Mouse (Mus musculus): ENCODE data around the gene Oosp3. TPM values are rescaled to one million over a fixed set of nuclear protein-coding genes. Genes with fewer than 3 reads are reported as not detected.

Gene Oosp3
- total RNA-seq (2017) = not detected in 2 replicates

DNA sequence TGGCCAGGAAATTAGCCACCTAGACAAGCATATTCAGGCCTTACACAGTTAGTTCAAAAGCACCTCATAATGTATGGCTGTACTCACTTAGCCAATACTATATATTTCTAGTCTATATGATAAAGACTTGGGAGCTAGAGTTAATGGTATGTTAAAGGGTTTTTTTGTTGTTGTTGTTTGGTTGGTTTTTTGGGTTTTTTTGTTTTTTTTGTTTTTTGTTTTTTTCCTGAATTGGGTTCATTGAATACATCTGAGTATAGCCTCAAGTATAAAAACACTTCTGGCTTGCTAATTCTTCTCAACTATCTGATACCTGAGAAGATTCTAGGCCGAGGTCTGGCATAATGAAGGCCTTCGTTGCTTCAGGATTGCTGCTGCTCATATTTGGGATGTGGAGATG lies at the start of gene Oosp3:
Gene Oosp3, plus strand, starts transcription at position 301 of the 400 bp plus-strand sequence.
- ATAC-seq (ENCODE audit: extremely low read depth, insufficient number of reproducible peaks, low FRiP score, poor library complexity, severe bottlenecking) = no peak

DNA sequence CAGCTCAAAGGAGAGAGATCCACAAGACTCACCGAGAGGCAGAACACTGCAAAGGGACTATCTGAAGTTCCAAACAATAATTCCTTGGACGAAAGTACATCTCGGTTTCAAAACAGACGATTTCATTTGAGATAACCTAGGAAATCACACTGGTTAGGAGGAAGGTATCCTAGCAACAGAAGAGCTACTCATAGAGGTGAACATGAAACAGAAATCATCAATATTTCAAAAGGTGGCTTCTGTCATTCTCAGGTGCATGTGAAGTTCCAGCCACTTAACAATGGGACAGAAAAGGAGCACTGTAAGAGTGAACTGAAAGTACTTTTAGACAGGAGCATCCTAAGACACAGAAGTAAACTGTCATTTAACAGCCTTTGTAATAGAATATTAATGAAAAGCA lies 47.3 kb upstream of the Oosp3 start:
- no peak for ATAC-seq (ENCODE audit: extremely low read depth, insufficient number of reproducible peaks, low FRiP score, poor library complexity, severe bottlenecking)

DNA sequence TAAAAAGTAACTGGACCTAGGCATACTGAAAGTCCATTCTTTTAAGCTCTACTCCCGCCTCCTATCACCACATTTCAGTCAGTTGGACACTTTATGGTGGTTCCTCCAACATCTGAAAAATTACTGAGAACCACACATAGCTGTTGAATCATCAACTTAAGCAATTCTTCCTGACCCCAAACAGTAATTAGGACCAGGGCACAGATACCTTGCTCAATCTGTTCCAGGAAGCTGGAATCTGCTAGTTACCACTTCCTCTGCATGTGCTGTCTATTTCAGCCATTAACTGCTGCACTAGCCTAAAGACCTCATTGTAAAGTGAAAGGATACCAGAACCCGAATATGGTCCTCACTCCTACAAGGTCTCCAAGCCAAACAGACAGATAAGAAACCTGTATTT lies 37.7 kb upstream of the Oosp3 start:
- no peak for ATAC-seq (ENCODE audit: extremely low read depth, insufficient number of reproducible peaks, low FRiP score, poor library complexity, severe bottlenecking)

DNA sequence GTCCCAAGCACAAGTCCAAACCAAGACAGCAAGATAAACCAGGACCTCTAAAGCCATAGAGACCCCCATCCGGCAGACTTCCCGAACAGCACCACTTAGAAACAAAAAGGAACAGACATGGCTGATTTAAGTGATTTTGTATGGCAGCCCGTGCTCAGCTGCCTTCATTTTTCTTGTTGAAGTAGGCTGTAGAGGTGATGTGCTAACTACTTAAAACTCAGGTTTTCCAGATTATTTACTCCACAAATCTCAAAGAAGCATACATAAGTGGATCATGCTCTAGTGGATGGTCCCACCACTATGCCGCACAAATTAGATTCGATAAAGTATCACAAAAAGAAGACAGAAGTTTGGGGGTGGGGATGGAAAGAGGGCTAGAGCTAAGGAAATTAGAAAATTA lies 36.4 kb upstream of the Oosp3 start, which contains the start of gene Oosp2:
Gene Oosp2, minus strand, starts transcription at position 101 of the 400 bp plus-strand sequence.
- no peak for ATAC-seq (ENCODE audit: extremely low read depth, insufficient number of reproducible peaks, low FRiP score, poor library complexity, severe bottlenecking)

DNA sequence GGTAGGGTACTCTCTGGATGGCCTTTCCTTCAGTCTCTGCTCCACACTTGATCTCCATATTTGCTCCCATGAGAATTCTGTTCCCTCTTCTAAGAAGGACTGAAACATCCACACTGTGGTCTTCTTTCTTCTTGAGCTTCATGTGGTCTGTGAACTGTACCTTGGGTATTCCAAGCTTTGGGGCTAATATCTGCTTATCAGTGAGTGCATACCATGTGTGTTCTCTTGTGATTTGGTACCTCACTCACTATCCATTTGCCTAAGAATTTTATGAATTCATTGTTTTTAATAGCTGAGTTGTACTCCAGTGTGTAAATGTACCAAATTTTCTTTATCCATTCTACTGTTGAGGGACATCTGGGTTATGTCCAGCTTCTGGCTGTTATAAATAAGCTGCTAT lies 35.3 kb upstream of the Oosp3 start:
- ATAC-seq (ENCODE audit: extremely low read depth, insufficient number of reproducible peaks, low FRiP score, poor library complexity, severe bottlenecking) = no peak

DNA sequence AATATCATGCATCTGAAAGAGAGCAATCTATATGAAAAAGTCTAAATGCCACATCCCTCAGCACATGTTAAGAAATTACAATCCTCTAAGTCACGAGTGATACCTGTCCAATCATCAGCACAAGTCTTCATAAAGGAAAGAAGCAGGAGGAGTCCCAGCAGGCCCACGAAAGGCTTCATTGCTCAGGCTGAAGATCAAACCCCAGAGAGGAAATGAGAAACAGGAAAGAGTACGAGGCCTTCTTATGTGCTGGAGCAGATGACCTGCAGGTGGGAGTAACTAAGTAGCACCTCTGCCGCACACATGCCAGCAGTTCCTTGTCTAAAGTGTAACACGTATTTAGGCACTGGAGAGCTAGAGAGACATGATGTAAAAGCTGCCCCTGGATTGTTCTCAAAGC lies 6.0 kb upstream of the Oosp3 start, which contains the start of gene Oosp1:
Gene Oosp1, minus strand, starts transcription at position 312 of the 400 bp plus-strand sequence.
- peak; percentile 48; the same call in 1 of the 2 replicates for ATAC-seq (ENCODE audit: extremely low read depth, insufficient number of reproducible peaks, low FRiP score, poor library complexity, severe bottlenecking)

DNA sequence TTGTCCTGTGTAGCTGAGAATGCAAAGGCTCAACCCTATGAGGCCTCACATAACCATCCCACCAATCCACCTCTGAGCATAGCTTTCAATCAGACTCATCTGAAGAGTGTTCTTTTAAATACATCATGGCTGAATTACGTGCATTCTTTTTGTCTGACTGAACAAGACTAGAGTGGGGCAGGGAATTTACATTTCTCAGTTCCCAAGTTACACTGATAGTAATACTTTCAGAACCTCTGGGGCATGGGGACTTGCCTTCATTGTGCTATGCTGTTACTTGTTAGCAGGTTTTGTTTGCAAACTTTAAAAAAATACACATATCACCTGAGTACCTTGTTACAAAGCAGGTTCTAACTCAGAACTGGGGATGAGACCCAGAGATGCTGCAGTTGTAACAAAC lies 5.4 kb upstream of the Oosp3 start:
- no peak for ATAC-seq (ENCODE audit: extremely low read depth, insufficient number of reproducible peaks, low FRiP score, poor library complexity, severe bottlenecking)

DNA sequence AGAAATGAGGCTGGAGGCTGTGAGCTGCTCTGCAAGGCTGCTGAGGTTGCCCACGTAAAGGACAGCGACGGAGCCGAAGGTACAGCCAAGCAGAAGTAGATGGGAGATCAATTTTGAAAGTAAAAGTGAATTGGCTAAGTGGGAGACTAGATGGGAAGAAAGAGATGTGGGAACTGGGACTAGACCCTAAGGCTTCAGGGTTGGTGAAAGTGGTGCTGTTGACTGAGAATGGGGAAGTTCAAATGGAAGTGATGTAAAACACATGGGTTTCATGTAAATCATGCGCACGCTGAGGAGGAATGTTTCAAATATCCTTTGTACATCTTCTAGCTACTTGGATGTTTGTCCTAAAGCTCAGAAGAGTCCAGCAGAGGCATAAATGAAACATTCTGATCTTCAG lies 1.5 kb downstream of the Oosp3 start:
- no peak for ATAC-seq (ENCODE audit: extremely low read depth, insufficient number of reproducible peaks, low FRiP score, poor library complexity, severe bottlenecking)

DNA sequence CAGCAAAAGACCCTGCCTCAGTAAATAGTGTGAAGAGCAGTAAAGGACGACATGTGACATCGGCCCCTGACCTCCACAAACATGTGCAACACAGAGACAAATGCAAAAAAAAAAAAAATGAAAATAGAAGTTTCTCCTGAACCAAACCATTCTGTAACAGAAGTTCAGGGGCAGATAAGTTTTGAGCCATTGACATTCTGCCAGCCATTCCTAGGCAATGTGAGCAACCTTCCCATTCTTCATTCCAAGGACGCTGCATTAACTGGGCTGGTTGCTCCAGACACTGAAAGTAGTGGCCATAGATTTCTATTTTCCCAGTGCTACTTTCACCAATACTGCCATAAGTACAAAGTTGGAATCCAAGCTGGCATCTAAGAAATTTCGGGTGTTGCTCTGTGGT lies 15.6 kb downstream of the Oosp3 start:
- no peak for ATAC-seq (ENCODE audit: extremely low read depth, insufficient number of reproducible peaks, low FRiP score, poor library complexity, severe bottlenecking)

DNA sequence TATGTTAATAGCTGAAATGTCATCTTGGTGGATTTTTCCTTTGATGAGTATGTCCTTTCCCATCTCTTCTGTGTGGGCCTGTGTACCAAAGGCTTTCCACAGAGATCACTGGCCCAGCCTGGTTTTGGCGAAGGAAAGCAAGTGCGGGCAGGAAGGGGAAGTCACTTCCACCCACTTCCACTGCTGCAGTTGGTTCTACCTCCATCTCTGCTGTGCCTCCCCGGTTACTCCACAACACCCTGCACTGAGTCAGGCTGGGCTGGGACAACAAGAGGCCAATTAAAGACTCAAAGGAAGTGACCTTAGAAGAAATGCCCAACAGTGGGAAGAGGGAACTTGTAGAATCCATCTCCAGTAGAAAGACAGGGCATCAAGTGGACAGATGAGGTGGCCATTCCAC lies 23.2 kb downstream of the Oosp3 start:
- no peak for ATAC-seq (ENCODE audit: extremely low read depth, insufficient number of reproducible peaks, low FRiP score, poor library complexity, severe bottlenecking)

DNA sequence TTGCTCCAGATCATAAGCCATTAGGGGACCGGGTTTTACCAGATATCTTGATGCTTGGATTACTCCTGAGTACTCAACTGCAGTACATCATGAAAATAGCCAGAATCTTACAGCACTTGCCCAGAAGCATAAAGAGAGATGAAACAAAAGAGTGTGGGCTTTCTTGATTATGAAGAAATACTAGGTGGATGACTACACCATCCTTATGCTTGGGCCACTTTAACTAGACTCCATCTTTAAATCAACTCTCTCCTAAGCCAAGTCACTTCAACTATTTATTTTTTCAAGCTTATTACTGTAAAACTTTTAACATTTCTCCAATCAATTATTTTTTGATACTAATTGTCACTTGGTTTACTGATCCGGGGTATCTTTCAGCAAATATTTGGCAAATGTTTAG lies 27.0 kb downstream of the Oosp3 start:
- ATAC-seq (ENCODE audit: extremely low read depth, insufficient number of reproducible peaks, low FRiP score, poor library complexity, severe bottlenecking) = no peak

DNA sequence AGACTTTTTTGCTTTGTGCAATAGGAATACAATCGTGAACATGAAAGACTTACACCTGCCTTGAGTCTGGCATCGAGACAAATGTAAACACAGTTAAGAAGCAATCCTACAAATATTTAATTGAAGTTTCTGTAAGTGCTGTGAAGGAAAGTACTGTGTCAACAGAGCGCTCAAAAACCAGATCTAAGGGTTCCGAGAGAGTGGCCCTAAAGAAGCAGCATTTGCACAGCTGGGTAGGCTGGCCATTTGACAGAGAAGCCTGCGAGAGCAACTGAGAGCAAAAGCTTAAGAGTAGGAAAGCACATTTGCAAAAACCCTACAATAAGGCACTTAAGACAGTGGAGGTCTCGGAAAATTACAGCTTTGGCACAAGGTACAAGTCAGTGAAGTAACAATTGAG lies 27.4 kb downstream of the Oosp3 start:
- ATAC-seq (ENCODE audit: extremely low read depth, insufficient number of reproducible peaks, low FRiP score, poor library complexity, severe bottlenecking) = no peak

DNA sequence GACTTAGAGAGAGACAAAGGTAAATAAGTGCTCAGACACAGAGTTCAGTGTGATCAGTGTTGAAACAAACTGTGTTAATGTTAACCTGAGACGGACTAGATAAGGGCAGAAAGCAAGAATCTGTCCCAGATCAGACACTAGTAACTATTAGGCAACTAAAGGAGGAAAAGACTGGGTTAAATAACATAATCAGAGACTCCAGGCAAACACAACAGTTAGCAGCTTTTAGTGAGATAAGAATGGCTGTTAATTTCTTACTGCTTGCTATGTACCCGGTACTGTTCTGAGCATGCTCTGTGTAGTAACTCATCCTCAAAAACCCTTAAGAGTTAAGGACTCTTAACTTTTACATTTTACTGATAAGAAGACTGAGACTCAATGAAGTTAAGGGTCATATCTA lies 29.1 kb downstream of the Oosp3 start:
- ATAC-seq (ENCODE audit: extremely low read depth, insufficient number of reproducible peaks, low FRiP score, poor library complexity, severe bottlenecking) = no peak

DNA sequence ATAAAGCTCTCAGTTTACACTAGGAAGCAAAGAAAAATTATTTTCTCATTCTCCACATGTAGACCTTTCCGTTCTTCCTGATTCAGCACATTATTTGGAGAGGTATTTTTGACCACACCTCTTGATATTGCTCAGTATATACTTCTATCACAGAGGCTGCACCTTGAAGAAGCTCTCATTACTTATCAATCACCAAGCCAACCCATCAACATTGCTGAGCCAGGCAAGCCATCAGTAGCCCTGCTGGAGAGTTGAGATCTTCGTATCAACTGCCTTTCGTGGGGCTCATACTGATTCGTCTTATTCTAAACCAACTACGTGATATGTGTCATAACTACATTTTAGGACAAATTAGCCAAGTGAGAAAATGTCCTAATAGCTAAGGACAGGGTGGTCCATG lies 30.4 kb downstream of the Oosp3 start:
- no peak for ATAC-seq (ENCODE audit: extremely low read depth, insufficient number of reproducible peaks, low FRiP score, poor library complexity, severe bottlenecking)

DNA sequence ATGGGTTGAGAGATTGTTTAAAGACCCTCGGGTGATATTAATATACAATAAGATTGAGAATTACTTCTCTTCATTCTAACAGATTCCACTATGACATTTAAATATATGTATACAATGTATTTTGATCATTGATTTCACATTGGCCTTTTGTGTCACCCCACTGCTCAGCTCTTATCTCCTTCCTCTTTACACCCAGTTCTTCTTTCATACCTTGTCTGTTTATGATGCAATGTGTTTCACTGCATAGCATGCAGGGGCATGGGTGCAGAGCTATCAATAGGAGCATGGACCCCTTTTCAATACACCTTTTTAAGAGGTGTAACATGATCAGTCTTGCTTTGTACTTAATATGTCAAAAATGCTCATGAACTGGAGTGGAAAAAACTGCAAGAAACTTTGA lies 33.4 kb downstream of the Oosp3 start:
- ATAC-seq (ENCODE audit: extremely low read depth, insufficient number of reproducible peaks, low FRiP score, poor library complexity, severe bottlenecking) = no peak

DNA sequence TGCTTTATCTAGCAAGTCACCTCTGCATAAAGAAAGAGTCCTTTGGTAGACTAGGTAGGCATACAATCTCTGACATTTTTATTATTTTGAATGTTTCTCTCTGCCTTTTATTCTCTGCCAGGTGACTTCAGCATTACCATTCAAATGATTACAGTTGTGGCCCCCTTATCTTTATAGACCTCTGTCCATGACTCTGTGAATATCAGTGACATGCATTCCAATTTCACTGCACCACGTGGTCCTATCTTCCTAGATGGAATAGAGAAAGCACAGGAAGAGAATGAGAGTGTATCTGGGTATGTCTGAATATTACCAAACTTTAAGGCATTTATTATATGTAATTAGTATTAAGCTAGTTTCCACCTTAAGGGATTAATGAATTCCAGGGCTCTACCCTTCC lies 39.6 kb downstream of the Oosp3 start:
- ATAC-seq (ENCODE audit: extremely low read depth, insufficient number of reproducible peaks, low FRiP score, poor library complexity, severe bottlenecking) = no peak

DNA sequence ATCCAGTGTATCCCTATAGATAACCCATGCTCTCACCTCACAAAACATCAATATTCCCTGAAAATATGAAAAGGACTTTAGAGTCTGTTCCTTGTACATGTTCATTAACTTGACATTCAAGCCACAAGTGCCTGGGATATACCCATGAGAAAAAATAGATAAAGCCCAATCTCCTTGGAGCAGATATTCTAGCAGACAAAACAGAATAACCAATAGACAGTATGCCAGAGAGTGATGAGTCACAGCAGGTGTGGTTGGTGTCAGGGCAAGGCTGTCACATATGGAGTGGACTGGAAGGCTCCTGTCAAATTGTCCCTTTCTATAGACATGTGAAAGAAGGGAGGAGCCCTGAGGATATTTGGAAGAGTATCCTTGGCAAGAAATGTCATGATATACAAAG lies 48.8 kb downstream of the Oosp3 start:
- no peak for ATAC-seq (ENCODE audit: extremely low read depth, insufficient number of reproducible peaks, low FRiP score, poor library complexity, severe bottlenecking)

DNA sequence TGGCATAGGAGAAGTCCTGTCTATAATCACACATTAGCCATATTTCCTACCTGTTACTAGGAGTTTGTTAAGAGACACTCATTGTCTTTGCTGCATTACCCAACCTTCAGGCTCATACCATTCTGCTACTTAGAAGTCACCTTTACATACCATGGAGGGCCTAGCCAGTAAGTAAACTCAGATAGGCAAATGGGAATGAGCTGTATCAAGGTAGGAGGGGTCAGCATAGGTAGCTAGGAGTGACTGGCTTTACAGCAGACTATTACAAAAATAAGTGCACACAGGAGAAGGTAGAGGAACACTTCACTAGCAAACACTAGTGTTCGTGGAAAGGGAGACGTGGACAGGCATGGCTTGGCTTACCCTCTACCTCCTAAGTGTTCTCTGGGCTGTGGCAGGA lies 50.4 kb downstream of the Oosp3 start, which contains the start of gene Gif:
Gene Gif, plus strand, starts transcription at position 257 of the 400 bp plus-strand sequence.
- no peak for ATAC-seq (ENCODE audit: extremely low read depth, insufficient number of reproducible peaks, low FRiP score, poor library complexity, severe bottlenecking)

Measured in neutrophil, adult 5-6 weeks (primary cell).